Mouse (Mus musculus) CD4-positive naive resting alpha-beta T cell, adult 57 days (primary cell): ENCODE data around the gene Zfp677. TPM values are rescaled to one million over a fixed set of nuclear protein-coding genes. Genes with fewer than 3 reads are reported as not detected.

Experiments used
- total RNA-seq: library from RNA; stranded (reverse); gene quantifications from one replicate; pipeline ENCODE4 v1.2.4, GENCODE M21; 2023

Gene Zfp677
- total RNA-seq: 7.1 TPM

DNA sequence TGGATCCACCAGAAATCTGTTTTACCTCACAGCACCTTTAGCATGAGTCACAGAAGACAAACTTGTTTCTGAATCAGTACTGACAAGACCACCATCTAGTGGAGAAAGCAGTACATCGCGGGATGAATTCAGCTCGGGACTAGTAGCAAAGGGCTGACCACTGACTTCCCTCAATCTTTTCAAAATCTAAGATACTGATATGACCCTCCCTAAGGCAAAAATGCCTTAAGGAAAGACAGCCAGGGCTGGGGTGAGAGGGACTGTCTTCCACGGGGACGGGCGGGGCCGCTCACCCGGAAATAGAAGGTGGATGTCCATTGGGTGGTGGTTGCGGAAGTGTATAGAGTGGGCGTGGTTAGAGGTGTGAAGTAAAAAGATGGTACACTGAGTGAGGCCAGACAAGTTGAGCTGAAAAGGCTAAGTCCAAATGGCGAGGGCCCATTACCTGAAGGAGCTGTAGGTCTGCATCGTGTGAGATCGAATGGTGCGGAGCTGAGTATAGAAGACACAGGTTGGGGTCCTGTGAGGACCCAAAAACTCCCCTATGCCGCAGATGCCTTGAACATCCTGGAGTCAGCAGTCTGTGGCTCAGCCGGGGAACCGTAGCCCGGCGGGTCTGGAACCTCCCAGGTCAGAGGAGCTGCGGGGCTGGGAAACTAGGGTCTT lies at the start of gene Zfp677:
Zfp677 (plus strand) TSS at position 358 of the 666 bp plus-strand sequence.

DNA sequence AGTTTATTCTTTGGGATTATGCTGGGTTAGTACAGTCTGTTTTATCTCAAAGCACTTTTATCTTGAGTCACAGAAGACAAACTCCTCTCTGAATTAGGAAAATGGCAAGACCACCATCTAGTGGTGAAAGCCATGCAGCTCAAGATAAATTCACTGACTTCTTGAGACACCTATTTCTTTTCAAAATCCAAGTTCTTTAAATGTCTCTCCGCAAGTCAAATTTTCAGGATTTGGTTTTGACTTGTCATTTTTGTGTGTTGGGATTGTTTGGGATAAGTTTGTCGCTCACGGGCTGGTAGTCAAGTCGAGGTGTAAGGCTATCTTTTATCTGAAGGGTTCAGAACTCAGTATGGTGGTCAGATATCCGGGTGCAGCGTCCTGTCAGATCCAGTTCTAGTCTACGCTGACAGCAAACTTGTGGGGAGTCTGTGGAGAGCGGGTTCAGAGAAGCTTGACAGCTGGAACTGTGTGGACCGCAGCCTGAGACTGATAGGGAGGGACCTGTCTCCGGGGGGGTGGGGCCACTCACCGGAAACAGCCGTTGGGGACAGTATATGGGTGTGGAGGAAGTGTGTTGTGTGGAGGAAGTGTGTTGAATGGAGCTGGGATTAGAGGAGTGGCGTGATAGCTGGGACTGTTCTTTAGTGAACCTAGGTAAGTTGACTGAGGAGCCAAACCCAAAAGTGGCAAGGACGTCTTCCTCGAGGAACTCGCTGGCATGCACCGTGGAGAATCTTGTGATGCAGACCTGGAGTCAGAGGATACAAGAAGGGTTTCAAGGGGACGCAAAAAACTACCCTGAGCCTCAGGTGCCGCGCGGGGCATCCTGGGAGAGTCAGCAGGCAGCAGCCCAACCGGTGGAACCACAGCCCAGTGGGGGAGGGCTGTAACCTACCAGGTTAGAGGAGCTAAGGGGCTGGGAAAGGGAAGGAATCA lies 39.4 kb downstream of the Zfp677 start, which contains the start of gene Zfp54:
Zfp54 (plus strand) TSS at position 564 of the 936 bp plus-strand sequence.

Other genes starting within 250 kb of the Zfp677 start
- gene Vmn1r234, start 157.7 kb upstream of the Zfp677 start, total RNA-seq: not detected
- not detected for gene Vmn1r235, start 127.3 kb upstream of the Zfp677 start, total RNA-seq
- not detected for gene Vmn1r236, start 100.8 kb upstream of the Zfp677 start, total RNA-seq
- gene Vmn1r237, start 71.9 kb upstream of the Zfp677 start, total RNA-seq: not detected
- 1.7 TPM for gene Zfp54, start 39.5 kb downstream of the Zfp677 start, total RNA-seq
- 20.5 TPM for gene Zfp51, start 66.6 kb downstream of the Zfp677 start, total RNA-seq
- gene Zfp53, start 105.2 kb downstream of the Zfp677 start, total RNA-seq: 28.1 TPM
- gene Zfp52, start 151.8 kb downstream of the Zfp677 start, total RNA-seq: 5.6 TPM
- gene Zfp948, start 183.3 kb downstream of the Zfp677 start, total RNA-seq: 2.0 TPM